Mouse (Mus musculus): ENCODE data around the gene Dnajb3. TPM values are rescaled to one million over a fixed set of nuclear protein-coding genes. Genes with fewer than 3 reads are reported as not detected.

The Dnajb3 gene
- polyA plus RNA-seq, 1 experiment = not detected

GRCm38 (mm10) chr1:88214462-88214952 lies 8.9 kb upstream of the Dnajb3 start:
- H3K36me3 ChIP-seq (ENCODE audit: control insufficient read depth, insufficient read depth) = no peaks in the 10 kb centered on the region
- no peaks in the 10 kb centered on the region for H3K79me3 ChIP-seq (ENCODE audit: low read depth)
- TF ChIP-seq CEBPB (IDR thresholded peaks at IDR 0.05; ENCODE audit: low read depth) (no peak), USF1 (IDR thresholded peaks at IDR 0.05; ENCODE audit: low read depth) (no peak), FOSL1 (IDR thresholded peaks at IDR 0.05; ENCODE audit: insufficient read depth, low read length, poor library complexity, severe bottlenecking) (no peak), MYOG (IDR thresholded peaks at IDR 0.05; ENCODE audit: control insufficient read depth, extremely low read depth, insufficient read length) (no peak), CTCF (IDR thresholded peaks at IDR 0.05; ENCODE audit: control insufficient read depth, insufficient read depth, insufficient read length) (no peak), MYOD1 (IDR thresholded peaks at IDR 0.05; ENCODE audit: control insufficient read depth, insufficient read length, low read depth) (no peak), MAX (IDR thresholded peaks at IDR 0.05) (no peak)
- no peak overlapping the region for H3K4me3 ChIP-seq (ENCODE audit: insufficient read depth, poor library complexity, severe bottlenecking)
- no peak overlapping the region for H3ac ChIP-seq (ENCODE audit: control insufficient read depth, insufficient read length, low read depth)
- peaks cover 6% of the 10 kb centered on the region for H3K27me3 ChIP-seq (ENCODE audit: control insufficient read depth, insufficient read depth, insufficient read length)
- H3K79me2 ChIP-seq (ENCODE audit: control insufficient read depth, insufficient read depth) = no peaks in the 10 kb centered on the region

- H3K79me3 ChIP-seq (ENCODE audit: low read depth) = no peaks in the 10 kb centered on the region
- no peaks in the 10 kb centered on the region for H3K79me2 ChIP-seq (ENCODE audit: control insufficient read depth, insufficient read depth)
- no peak overlapping the region for H3ac ChIP-seq (ENCODE audit: control insufficient read depth, insufficient read length, low read depth)
- peaks cover 6% of the 10 kb centered on the region for H3K27me3 ChIP-seq (ENCODE audit: control insufficient read depth, insufficient read depth, insufficient read length)
- H3K36me3 ChIP-seq (ENCODE audit: control insufficient read depth, insufficient read depth) = no peaks in the 10 kb centered on the region
- TF ChIP-seq CEBPB (IDR thresholded peaks at IDR 0.05; ENCODE audit: low read depth) (no peak), USF1 (IDR thresholded peaks at IDR 0.05; ENCODE audit: low read depth) (no peak), FOSL1 (IDR thresholded peaks at IDR 0.05; ENCODE audit: insufficient read depth, low read length, poor library complexity, severe bottlenecking) (no peak), MYOG (IDR thresholded peaks at IDR 0.05; ENCODE audit: control insufficient read depth, extremely low read depth, insufficient read length) (no peak), MYOD1 (IDR thresholded peaks at IDR 0.05; ENCODE audit: control insufficient read depth, insufficient read length, low read depth) (no peak), CTCF (IDR thresholded peaks at IDR 0.05; ENCODE audit: control insufficient read depth, insufficient read depth, insufficient read length) (no peak), MAX (IDR thresholded peaks at IDR 0.05) (no peak)
- no peak overlapping the region for H3K4me3 ChIP-seq (ENCODE audit: insufficient read depth, poor library complexity, severe bottlenecking)
Observed at GRCm38 (mm10) chr1:88213766-88214461, 8.3 kb upstream of the Dnajb3 start.

- Histone ChIP-seq H3K79me2 (ENCODE audit: control insufficient read depth, insufficient read depth) (no peaks in the 10 kb centered on the region), H3K79me3 (ENCODE audit: low read depth) (no peaks in the 10 kb centered on the region), H3K36me3 (ENCODE audit: control insufficient read depth, insufficient read depth) (no peaks in the 10 kb centered on the region), H3K4me3 (ENCODE audit: insufficient read depth, poor library complexity, severe bottlenecking) (no peak overlapping the region), H3ac (ENCODE audit: control insufficient read depth, insufficient read length, low read depth) (no peak overlapping the region), H3K27me3 (ENCODE audit: control insufficient read depth, insufficient read depth, insufficient read length) (peaks cover 6% of the 10 kb centered on the region)
- TF ChIP-seq CEBPB (IDR thresholded peaks at IDR 0.05; ENCODE audit: low read depth) (no peak), MYOD1 (IDR thresholded peaks at IDR 0.05; ENCODE audit: control insufficient read depth, insufficient read length, low read depth) (no peak), USF1 (IDR thresholded peaks at IDR 0.05; ENCODE audit: low read depth) (no peak), CTCF (IDR thresholded peaks at IDR 0.05; ENCODE audit: control insufficient read depth, insufficient read depth, insufficient read length) (no peak), MYOG (IDR thresholded peaks at IDR 0.05; ENCODE audit: control insufficient read depth, extremely low read depth, insufficient read length) (no peak), MAX (IDR thresholded peaks at IDR 0.05) (no peak), FOSL1 (IDR thresholded peaks at IDR 0.05; ENCODE audit: insufficient read depth, low read length, poor library complexity, severe bottlenecking) (no peak)
Observed at GRCm38 (mm10) chr1:88213061-88213460, 7.5 kb upstream of the Dnajb3 start.

- TF ChIP-seq MYOD1 (IDR thresholded peaks at IDR 0.05; ENCODE audit: control insufficient read depth, insufficient read length, low read depth) (no peak), FOSL1 (IDR thresholded peaks at IDR 0.05; ENCODE audit: insufficient read depth, low read length, poor library complexity, severe bottlenecking) (no peak), MYOG (IDR thresholded peaks at IDR 0.05; ENCODE audit: control insufficient read depth, extremely low read depth, insufficient read length) (no peak), MAX (IDR thresholded peaks at IDR 0.05) (no peak), CTCF (IDR thresholded peaks at IDR 0.05; ENCODE audit: control insufficient read depth, insufficient read depth, insufficient read length) (no peak), CEBPB (IDR thresholded peaks at IDR 0.05; ENCODE audit: low read depth) (no peak), USF1 (IDR thresholded peaks at IDR 0.05; ENCODE audit: low read depth) (no peak)
- H3ac ChIP-seq (ENCODE audit: control insufficient read depth, insufficient read length, low read depth) = no peak overlapping the region
- H3K79me2 ChIP-seq (ENCODE audit: control insufficient read depth, insufficient read depth) = no peaks in the 10 kb centered on the region
- H3K4me3 ChIP-seq (ENCODE audit: insufficient read depth, poor library complexity, severe bottlenecking) = no peak overlapping the region
- H3K36me3 ChIP-seq (ENCODE audit: control insufficient read depth, insufficient read depth) = no peaks in the 10 kb centered on the region
- H3K27me3 ChIP-seq (ENCODE audit: control insufficient read depth, insufficient read depth, insufficient read length) = peaks cover 6% of the 10 kb centered on the region
- no peaks in the 10 kb centered on the region for H3K79me3 ChIP-seq (ENCODE audit: low read depth)
Observed at GRCm38 (mm10) chr1:88212341-88213045, 6.9 kb upstream of the Dnajb3 start.

- no peaks in the 10 kb centered on the region for H3K79me2 ChIP-seq (ENCODE audit: control insufficient read depth, insufficient read depth)
- no peak within 1 kb of the TSS for H3ac ChIP-seq (ENCODE audit: control insufficient read depth, insufficient read length, low read depth)
- peaks cover 6% of the 10 kb centered on the region for H3K27me3 ChIP-seq (ENCODE audit: control insufficient read depth, insufficient read depth, insufficient read length)
- H3K36me3 ChIP-seq (ENCODE audit: control insufficient read depth, insufficient read depth) = no peaks in the 10 kb centered on the region
- H3K4me3 ChIP-seq (ENCODE audit: insufficient read depth, poor library complexity, severe bottlenecking) = no peak within 1 kb of the TSS
- TF ChIP-seq FOSL1 (IDR thresholded peaks at IDR 0.05; ENCODE audit: insufficient read depth, low read length, poor library complexity, severe bottlenecking) = no peak
- TF ChIP-seq MYOG (IDR thresholded peaks at IDR 0.05; ENCODE audit: control insufficient read depth, extremely low read depth, insufficient read length) = no peak
- TF ChIP-seq CTCF (IDR thresholded peaks at IDR 0.05; ENCODE audit: control insufficient read depth, insufficient read depth, insufficient read length) = no peak
- TF ChIP-seq CEBPB (IDR thresholded peaks at IDR 0.05; ENCODE audit: low read depth) = no peak
- TF ChIP-seq MYOD1 (IDR thresholded peaks at IDR 0.05; ENCODE audit: control insufficient read depth, insufficient read length, low read depth) = no peak
- TF ChIP-seq USF1 (IDR thresholded peaks at IDR 0.05; ENCODE audit: low read depth) = no peak
- TF ChIP-seq MAX (IDR thresholded peaks at IDR 0.05) = no peak
- no peaks in the 10 kb centered on the region for H3K79me3 ChIP-seq (ENCODE audit: low read depth)
Observed at GRCm38 (mm10) chr1:88211812-88212211, 6.2 kb upstream of the Dnajb3 start, which contains the start of gene Ugt1a1. Gene Ugt1a1, plus strand, starts transcription at chr1:88211959.

Data from C2C12 (cell line).